Mouse (Mus musculus): ENCODE results near the gene Olfr149. TPM values are rescaled to one million over a fixed set of nuclear protein-coding genes. Genes with fewer than 3 reads are reported as not detected.
"Not testable (repeated sequence)": the region's sequence is repeated elsewhere in the genome, so short reads cannot be mapped to it uniquely, and the experiment has no call there.

The Olfr149 gene
- polyA plus RNA-seq (2014; fragmentation: Nextera tagmentation; extraction: Ambion mirVana), result not detected in 2 replicates

- no peak within 1 kb of the TSS for H3K27ac ChIP-seq (ENCODE audit: low read depth, low read length)
- H3K4me3 ChIP-seq (ENCODE audit: low read depth, low read length), result no peak within 1 kb of the TSS
- ATAC-seq (replicated peaks; ENCODE audit: low FRiP score), result no peak
- DNase-seq (ENCODE audit: low spot score), result no peak
- H3K4me1 ChIP-seq (replicated peaks; ENCODE audit: control insufficient read depth, insufficient read depth, low read length), result no peaks in the 10 kb centered on the region
- no peaks in the 10 kb centered on the region for H3K27me3 ChIP-seq (replicated peaks; ENCODE audit: control insufficient read depth, insufficient read depth, low read length)
- no peak within 1 kb of the TSS for H3K4me2 ChIP-seq
- H3K9me3 ChIP-seq (ENCODE audit: control insufficient read depth, low read length), result no peaks in the 10 kb centered on the region
- H3K9ac ChIP-seq (ENCODE audit: low read depth, low read length), result no peak within 1 kb of the TSS
- H3K36me3 ChIP-seq (ENCODE audit: control insufficient read depth, insufficient read depth, low read length), result no peaks in the 10 kb centered on the region
Observed at GRCm38 (mm10) chr9:39707017-39707416, at the start of gene Olfr149. Olfr149 (minus strand) TSS chr9:39707117.

GRCm38 (mm10) chr9:39746428-39746827, 39.5 kb upstream of the Olfr149 start:
- H3K36me3 ChIP-seq (ENCODE audit: control insufficient read depth, insufficient read depth, low read length), result no peaks in the 10 kb centered on the region
- H3K9me3 ChIP-seq (ENCODE audit: control insufficient read depth, low read length), result no peaks in the 10 kb centered on the region
- no peak overlapping the region for H3K27ac ChIP-seq (ENCODE audit: low read depth, low read length)
- H3K4me2 ChIP-seq, result no peak overlapping the region
- WGBS, result 85% methylated on average over 1 of the region's 1 CpGs
- no peak overlapping the region for H3K9ac ChIP-seq (ENCODE audit: low read depth, low read length)
- H3K4me3 ChIP-seq (ENCODE audit: low read depth, low read length), result no peak overlapping the region
- no peaks in the 10 kb centered on the region for H3K27me3 ChIP-seq (replicated peaks; ENCODE audit: control insufficient read depth, insufficient read depth, low read length)
- H3K4me1 ChIP-seq (replicated peaks; ENCODE audit: control insufficient read depth, insufficient read depth, low read length), result no peaks in the 10 kb centered on the region
- DNase-seq (ENCODE audit: low spot score) (no peak), ATAC-seq (replicated peaks; ENCODE audit: low FRiP score) (no peak)

- Histone ChIP-seq H3K4me3 (ENCODE audit: low read depth, low read length) (no peak within 1 kb of the TSS), H3K27me3 (replicated peaks; ENCODE audit: control insufficient read depth, insufficient read depth, low read length) (no peaks in the 10 kb centered on the region), H3K4me2 (no peak within 1 kb of the TSS), H3K4me1 (replicated peaks; ENCODE audit: control insufficient read depth, insufficient read depth, low read length) (no peaks in the 10 kb centered on the region), H3K9me3 (ENCODE audit: control insufficient read depth, low read length) (no peaks in the 10 kb centered on the region), H3K36me3 (ENCODE audit: control insufficient read depth, insufficient read depth, low read length) (no peaks in the 10 kb centered on the region), H3K9ac (ENCODE audit: low read depth, low read length) (no peak within 1 kb of the TSS), H3K27ac (ENCODE audit: low read depth, low read length) (no peak within 1 kb of the TSS)
- ATAC-seq (replicated peaks; ENCODE audit: low FRiP score), result no peak
- no peak for DNase-seq (ENCODE audit: low spot score)
Observed at GRCm38 (mm10) chr9:39745949-39746348, 39.0 kb upstream of the Olfr149 start, which contains the start of gene Olfr967. Olfr967 (plus strand) TSS chr9:39746249.

- Histone ChIP-seq H3K9ac (ENCODE audit: low read depth, low read length) (no peak overlapping the region), H3K36me3 (ENCODE audit: control insufficient read depth, insufficient read depth, low read length) (no peaks in the 10 kb centered on the region), H3K27me3 (replicated peaks; ENCODE audit: control insufficient read depth, insufficient read depth, low read length) (no peaks in the 10 kb centered on the region), H3K4me1 (replicated peaks; ENCODE audit: control insufficient read depth, insufficient read depth, low read length) (no peaks in the 10 kb centered on the region), H3K4me2 (no peak overlapping the region), H3K4me3 (ENCODE audit: low read depth, low read length) (no peak overlapping the region), H3K9me3 (ENCODE audit: control insufficient read depth, low read length) (no peaks in the 10 kb centered on the region), H3K27ac (ENCODE audit: low read depth, low read length) (no peak overlapping the region)
- DNase-seq (ENCODE audit: low spot score) (no peak), ATAC-seq (replicated peaks; ENCODE audit: low FRiP score) (no peak)
- WGBS, result 91% methylated on average over 1 of the region's 1 CpGs
Observed at GRCm38 (mm10) chr9:39740741-39741140, 33.8 kb upstream of the Olfr149 start.

- ATAC-seq (replicated peaks; ENCODE audit: low FRiP score), result no peak
- no peak for DNase-seq (ENCODE audit: low spot score)
Observed at GRCm38 (mm10) chr9:39730678-39731077, 23.8 kb upstream of the Olfr149 start, which contains the start of gene Olfr150. Olfr150 (plus strand) TSS chr9:39730978.

GRCm38 (mm10) chr9:39711053-39711452, 4.1 kb upstream of the Olfr149 start, which contains the start of gene Olfr965:
Olfr965 (plus strand) TSS chr9:39711353.
- DNase-seq (ENCODE audit: low spot score), result no peak
- H3K4me3 ChIP-seq (ENCODE audit: low read depth, low read length), result no peak within 1 kb of the TSS
- H3K4me2 ChIP-seq, result no peak within 1 kb of the TSS
- H3K4me1 ChIP-seq (replicated peaks; ENCODE audit: control insufficient read depth, insufficient read depth, low read length), result no peaks in the 10 kb centered on the region
- no peak within 1 kb of the TSS for H3K9ac ChIP-seq (ENCODE audit: low read depth, low read length)
- no peaks in the 10 kb centered on the region for H3K9me3 ChIP-seq (ENCODE audit: control insufficient read depth, low read length)
- no peak within 1 kb of the TSS for H3K27ac ChIP-seq (ENCODE audit: low read depth, low read length)
- ATAC-seq (replicated peaks; ENCODE audit: low FRiP score), result no peak
- no peaks in the 10 kb centered on the region for H3K27me3 ChIP-seq (replicated peaks; ENCODE audit: control insufficient read depth, insufficient read depth, low read length)
- H3K36me3 ChIP-seq (ENCODE audit: control insufficient read depth, insufficient read depth, low read length), result no peaks in the 10 kb centered on the region

More at GRCm38 (mm10) chr9:39730678-39731077, 23.8 kb upstream of the Olfr149 start, which contains the start of gene Olfr150:
- Histone ChIP-seq H3K27me3 (replicated peaks; ENCODE audit: control insufficient read depth, insufficient read depth, low read length) (no peaks in the 10 kb centered on the region), H3K36me3 (ENCODE audit: control insufficient read depth, insufficient read depth, low read length) (no peaks in the 10 kb centered on the region), H3K4me3 (ENCODE audit: low read depth, low read length) (no peak within 1 kb of the TSS), H3K4me1 (replicated peaks; ENCODE audit: control insufficient read depth, insufficient read depth, low read length) (no peaks in the 10 kb centered on the region), H3K9ac (ENCODE audit: low read depth, low read length) (no peak within 1 kb of the TSS), H3K4me2 (no peak within 1 kb of the TSS), H3K9me3 (ENCODE audit: control insufficient read depth, low read length) (no peaks in the 10 kb centered on the region), H3K27ac (ENCODE audit: low read depth, low read length) (no peak within 1 kb of the TSS)

- WGBS, result 55% methylated on average over 3 of the region's 3 CpGs
- Histone ChIP-seq H3K27ac (ENCODE audit: low read depth, low read length) (no peak overlapping the region), H3K4me2 (no peak overlapping the region), H3K4me1 (replicated peaks; ENCODE audit: control insufficient read depth, insufficient read depth, low read length) (no peaks in the 10 kb centered on the region), H3K27me3 (replicated peaks; ENCODE audit: control insufficient read depth, insufficient read depth, low read length) (no peaks in the 10 kb centered on the region), H3K36me3 (ENCODE audit: control insufficient read depth, insufficient read depth, low read length) (no peaks in the 10 kb centered on the region), H3K4me3 (ENCODE audit: low read depth, low read length) (no peak overlapping the region), H3K9ac (ENCODE audit: low read depth, low read length) (no peak overlapping the region), H3K9me3 (ENCODE audit: control insufficient read depth, low read length) (no peaks in the 10 kb centered on the region)
- no peak for ATAC-seq (replicated peaks; ENCODE audit: low FRiP score)
- DNase-seq (ENCODE audit: low spot score), result no peak
Observed at GRCm38 (mm10) chr9:39708958-39709357, 2.0 kb upstream of the Olfr149 start.

- 87% methylated on average over 8 of the region's 8 CpGs for WGBS
- H3K27ac ChIP-seq (ENCODE audit: low read depth, low read length); H3K36me3 ChIP-seq (ENCODE audit: control insufficient read depth, insufficient read depth, low read length); H3K27me3 ChIP-seq (replicated peaks; ENCODE audit: control insufficient read depth, insufficient read depth, low read length); H3K9me3 ChIP-seq (ENCODE audit: control insufficient read depth, low read length); H3K4me3 ChIP-seq (ENCODE audit: low read depth, low read length); H3K9ac ChIP-seq (ENCODE audit: low read depth, low read length); DNase-seq (ENCODE audit: low spot score); H3K4me2 ChIP-seq; H3K4me1 ChIP-seq (replicated peaks; ENCODE audit: control insufficient read depth, insufficient read depth, low read length); ATAC-seq (replicated peaks; ENCODE audit: low FRiP score): not testable (repeated sequence)
Observed at GRCm38 (mm10) chr9:39701123-39701522, 5.8 kb downstream of the Olfr149 start.

- DNase-seq (ENCODE audit: low spot score), result no peak
- ATAC-seq (replicated peaks; ENCODE audit: low FRiP score), result no peak
- H3K4me1 ChIP-seq (replicated peaks; ENCODE audit: control insufficient read depth, insufficient read depth, low read length), result no peaks in the 10 kb centered on the region
- WGBS, result 54% methylated on average over 2 of the region's 2 CpGs
- no peaks in the 10 kb centered on the region for H3K27me3 ChIP-seq (replicated peaks; ENCODE audit: control insufficient read depth, insufficient read depth, low read length)
- no peak overlapping the region for H3K27ac ChIP-seq (ENCODE audit: low read depth, low read length)
- H3K4me3 ChIP-seq (ENCODE audit: low read depth, low read length), result no peak overlapping the region
- H3K9ac ChIP-seq (ENCODE audit: low read depth, low read length), result no peak overlapping the region
- H3K4me2 ChIP-seq, result no peak overlapping the region
- H3K9me3 ChIP-seq (ENCODE audit: control insufficient read depth, low read length), result no peaks in the 10 kb centered on the region
- H3K36me3 ChIP-seq (ENCODE audit: control insufficient read depth, insufficient read depth, low read length), result no peaks in the 10 kb centered on the region
Observed at GRCm38 (mm10) chr9:39679280-39679679, 27.6 kb downstream of the Olfr149 start.

Data from liver, embryonic 11.5 days (tissue).